Mouse (Mus musculus) heart, embryonic 11.5 days (tissue): ENCODE measurements around the gene Supt5. TPM values are rescaled to one million over a fixed set of nuclear protein-coding genes. Genes with fewer than 3 reads are reported as not detected.
"Not testable (repeated sequence)": the region's sequence is repeated elsewhere in the genome, so short reads cannot be mapped to it uniquely, and the experiment has no call there.

Experiments used
- ATAC-seq: fragments of 200-750 bp; cut with Nextera tagmentation; replicated peaks from 2 replicates; pipeline ENCODE4 v1.8.0; 2017; ENCODE audit warnings: moderate library complexity; ENCODE audit not compliant: insufficient number of reproducible peaks, low FRiP score, low TSS enrichment
- H3K27ac ChIP-seq: fragments of 300-500 bp; sonication (generic); 2 replicates; pipeline ENCODE4 v1.5.1; 2014; ENCODE audit warnings: mild to moderate bottlenecking, low read depth, low read length
- H3K27me3 ChIP-seq: fragments of 300-500 bp; sonication (generic); 2 replicates; pipeline ENCODE4 v1.6.1; 2014; ENCODE audit warnings: mild to moderate bottlenecking, low read length, mixed read lengths; ENCODE audit not compliant: control insufficient read depth, insufficient read depth
- H3K36me3 ChIP-seq: fragments of 300-500 bp; sonication (generic); 2 replicates; pipeline ENCODE4 v1.6.1; 2014; ENCODE audit warnings: mild to moderate bottlenecking, low read length, moderate library complexity, mixed read lengths; ENCODE audit not compliant: control insufficient read depth, insufficient read depth
- H3K4me1 ChIP-seq: fragments of 300-500 bp; sonication (generic); 2 replicates; pipeline ENCODE4 v1.6.1; 2014; ENCODE audit warnings: low read length; ENCODE audit not compliant: control insufficient read depth, insufficient read depth
- H3K4me2 ChIP-seq: fragments of 300-500 bp; sonication (generic); 2 replicates; pipeline ENCODE4 v1.6.1; 2014; ENCODE audit warnings: mild to moderate bottlenecking, moderate library complexity
- H3K4me3 ChIP-seq: fragments of 300-500 bp; sonication (generic); 2 replicates; pipeline ENCODE4 v1.5.1; 2014; ENCODE audit warnings: low read depth, low read length
- H3K9ac ChIP-seq: fragments of 300-500 bp; sonication (generic); 2 replicates; pipeline ENCODE4 v1.6.1; 2014; ENCODE audit warnings: mild to moderate bottlenecking, low read depth, low read length, moderate library complexity
- H3K9me3 ChIP-seq: fragments of 300-500 bp; sonication (generic); replicated peaks from 2 replicates; pipeline ENCODE4 v1.6.1; 2016; ENCODE audit warnings: low read length; ENCODE audit not compliant: control insufficient read depth
- WGBS: fragments of 180-500 bp; shearing (Covaris S2); extraction: QIAGEN DNeasy Blood & Tissue Kit; methylation state at CpG from one replicate; pipeline ENCODE4 v1.1.7; 2014; ENCODE audit not compliant: insufficient replicate concordance; 5-methylcytosine and 5-hydroxymethylcytosine counted together
- polyA plus RNA-seq: library from polyadenylated mRNA; unstranded; fragments of >200 nt; fragmentation: Nextera tagmentation; extraction: Ambion mirVana; gene quantifications from 2 replicates; pipeline ENCODE4 v1.2.1, GENCODE M21; 2014

Supt5 gene
- 55.2 and 60.3 TPM in 2 replicates for polyA plus RNA-seq

GRCm38 (mm10) chr7:28338108-28338998 lies at the start of gene Supt5:
Supt5 (minus strand) TSS chr7:28338746.
- no peaks in the 10 kb centered on the region for H3K27me3 ChIP-seq
- peaks cover 11% of the 10 kb centered on the region; the same call in 1 of the 2 replicates for H3K4me1 ChIP-seq
- peak; percentile 95 for ATAC-seq
- H3K9ac ChIP-seq, result peak within 1 kb of the TSS; percentile 87
- peak within 1 kb of the TSS; percentile 90 for H3K27ac ChIP-seq
- 0 out of 2 replicates have a peak, but pooled peaks cover 3% of the 10 kb centered on the region for H3K36me3 ChIP-seq
- peak within 1 kb of the TSS; percentile 80 for H3K4me3 ChIP-seq
- H3K4me2 ChIP-seq, result peak within 1 kb of the TSS; percentile 92
- no peaks in the 10 kb centered on the region for H3K9me3 ChIP-seq
- under 1% methylated on average over 77 of the region's 77 CpGs for WGBS

- not testable (repeated sequence) for ATAC-seq, H3K27me3 ChIP-seq, H3K4me2 ChIP-seq, H3K4me3 ChIP-seq, H3K9ac ChIP-seq, H3K9me3 ChIP-seq, H3K27ac ChIP-seq
- Histone ChIP-seq H3K36me3 (peaks cover 15% of the 10 kb centered on the region), H3K4me1 (peaks cover 19% of the 10 kb centered on the region)
- 82% methylated on average over 7 of the region's 7 CpGs for WGBS
Observed at GRCm38 (mm10) chr7:28387384-28387783, 48.8 kb upstream of the Supt5 start.

- not testable (repeated sequence) for H3K9ac ChIP-seq, H3K4me2 ChIP-seq, H3K27ac ChIP-seq, H3K9me3 ChIP-seq, H3K4me3 ChIP-seq, ATAC-seq, H3K27me3 ChIP-seq
- WGBS, result 77% methylated on average over 6 of the region's 6 CpGs
- H3K4me1 ChIP-seq, result peaks cover 20% of the 10 kb centered on the region
- H3K36me3 ChIP-seq, result peaks cover 15% of the 10 kb centered on the region
Observed at GRCm38 (mm10) chr7:28386877-28387276, 48.3 kb upstream of the Supt5 start.

GRCm38 (mm10) chr7:28386462-28386861 lies 47.9 kb upstream of the Supt5 start:
- Histone ChIP-seq H3K4me1 (peaks cover 20% of the 10 kb centered on the region), H3K27me3 (no peaks in the 10 kb centered on the region), H3K27ac (no peak overlapping the region), H3K9ac (no peak overlapping the region), H3K4me2 (no peak overlapping the region), H3K36me3 (peaks cover 15% of the 10 kb centered on the region), H3K9me3 (no peaks in the 10 kb centered on the region), H3K4me3 (no peak overlapping the region)
- ATAC-seq, result no peak
- WGBS, result 11% methylated on average over 4 of the region's 4 CpGs

GRCm38 (mm10) chr7:28386007-28386406 lies 47.5 kb upstream of the Supt5 start:
- H3K36me3 ChIP-seq, result peaks cover 15% of the 10 kb centered on the region
- no peak overlapping the region for H3K4me2 ChIP-seq
- no peak overlapping the region for H3K4me3 ChIP-seq
- no peak overlapping the region for H3K9ac ChIP-seq
- no peak overlapping the region for H3K27ac ChIP-seq
- peaks cover 22% of the 10 kb centered on the region for H3K4me1 ChIP-seq
- H3K27me3 ChIP-seq, result no peaks in the 10 kb centered on the region
- H3K9me3 ChIP-seq, result no peaks in the 10 kb centered on the region
- WGBS, result 79% methylated on average over 7 of the region's 7 CpGs
- ATAC-seq, result no peak

- Histone ChIP-seq H3K27ac (no peak overlapping the region), H3K4me2 (no peak overlapping the region), H3K4me3 (no peak overlapping the region), H3K9ac (no peak overlapping the region), H3K4me1 (peaks cover 30% of the 10 kb centered on the region), H3K27me3 (no peaks in the 10 kb centered on the region), H3K36me3 (peaks cover 11% of the 10 kb centered on the region), H3K9me3 (no peaks in the 10 kb centered on the region)
- no peak for ATAC-seq
- 89% methylated on average over 9 of the region's 9 CpGs for WGBS
Observed at GRCm38 (mm10) chr7:28385196-28385595, 46.6 kb upstream of the Supt5 start.

- Histone ChIP-seq H3K27ac (no peak overlapping the region), H3K4me3 (no peak overlapping the region), H3K4me2 (no peak overlapping the region), H3K4me1 (peaks cover 38% of the 10 kb centered on the region), H3K9ac (no peak overlapping the region), H3K27me3 (no peaks in the 10 kb centered on the region), H3K36me3 (peaks cover 5% of the 10 kb centered on the region), H3K9me3 (no peaks in the 10 kb centered on the region)
- 82% methylated on average over 6 of the region's 6 CpGs for WGBS
- ATAC-seq, result no peak
Observed at GRCm38 (mm10) chr7:28384162-28384561, 45.6 kb upstream of the Supt5 start.

GRCm38 (mm10) chr7:28383606-28384005 lies 45.1 kb upstream of the Supt5 start:
- no peak overlapping the region; the same call in 1 of the 2 replicates for H3K4me2 ChIP-seq
- no peaks in the 10 kb centered on the region; the same call in 1 of the 2 replicates for H3K36me3 ChIP-seq
- no peaks in the 10 kb centered on the region for H3K27me3 ChIP-seq
- no peak overlapping the region for H3K4me3 ChIP-seq
- no peak overlapping the region for H3K9ac ChIP-seq
- no peak for ATAC-seq
- peak overlapping the region; percentile 98 for H3K27ac ChIP-seq
- H3K9me3 ChIP-seq, result no peaks in the 10 kb centered on the region
- H3K4me1 ChIP-seq, result peaks cover 38% of the 10 kb centered on the region
- 69% methylated on average over 4 of the region's 4 CpGs for WGBS
